Mouse (Mus musculus) CH12.LX (cell line): ENCODE measurements around the gene Adgre4.

Experiments used
- BHLHE40 ChIP-seq: IDR thresholded peaks from 2 replicates; pipeline ENCODE4 v1.6.1; 2011; ENCODE audit warnings: mild to moderate bottlenecking, low read depth, low read length, improper control_type of control experiment
- CHD1 ChIP-seq: IDR thresholded peaks from 2 replicates; pipeline ENCODE4 v1.6.1; 2012; ENCODE audit warnings: low read depth, low read length, improper control_type of control experiment, inconsistent platforms
- CTCF ChIP-seq, 2 experiments: IDR thresholded peaks in 1 of 2; conservative IDR thresholded peaks in 1 of 2; 2 replicates each; pipeline ENCODE4 v1.5.1; 2011 to 2012; ENCODE audit warnings: low read depth in 2 of 2, low read length in 2 of 2, improper control_type of control experiment in 1 of 2, inconsistent platforms in 1 of 2, mild to moderate bottlenecking in 1 of 2, moderate library complexity in 1 of 2
- EP300 ChIP-seq: IDR thresholded peaks from 2 replicates; pipeline ENCODE4 v1.6.1; 2011; ENCODE audit warnings: low read length, improper control_type of control experiment
- HCFC1 ChIP-seq: IDR thresholded peaks from 2 replicates; pipeline ENCODE4 v1.6.1; 2012; ENCODE audit warnings: low read depth, mild to moderate bottlenecking, inconsistent platforms, low read length, improper control_type of control experiment
- JUND ChIP-seq: conservative IDR thresholded peaks from 2 replicates; pipeline ENCODE4 v1.6.1; 2011; ENCODE audit warnings: low read depth, low read length, improper control_type of control experiment
- MEF2A ChIP-seq: IDR thresholded peaks from 2 replicates; pipeline ENCODE4 v1.6.1; 2014; ENCODE audit warnings: low read depth, mild to moderate bottlenecking, inconsistent platforms, low read length, improper control_type of control experiment, borderline replicate concordance
- MXI1 ChIP-seq: IDR thresholded peaks from 2 replicates; pipeline ENCODE4 v1.6.1; 2011; ENCODE audit warnings: mild to moderate bottlenecking, low read depth, low read length, improper control_type of control experiment
- MYC ChIP-seq: IDR thresholded peaks from 2 replicates; pipeline ENCODE4 v1.6.1; 2011; ENCODE audit warnings: low read depth, mild to moderate bottlenecking, improper control_type of control experiment, low read length
- POLR2A ChIP-seq: IDR thresholded peaks from 2 replicates; pipeline ENCODE4 v1.6.1; 2011; ENCODE audit warnings: low read depth, mild to moderate bottlenecking, improper control_type of control experiment, low read length
- USF1 ChIP-seq: IDR thresholded peaks from 2 replicates; pipeline ENCODE4 v1.6.1; 2014; ENCODE audit warnings: low read depth, mild to moderate bottlenecking, inconsistent platforms, low read length, improper control_type of control experiment
- ZC3H11A ChIP-seq: IDR thresholded peaks from 2 replicates; pipeline ENCODE4 v1.6.1; 2012; ENCODE audit warnings: low read depth, mild to moderate bottlenecking, inconsistent platforms, low read length, improper control_type of control experiment
- ZKSCAN1 ChIP-seq: IDR thresholded peaks from 2 replicates; pipeline ENCODE4 v1.6.1; 2012; ENCODE audit warnings: low read depth, inconsistent platforms, low read length, improper control_type of control experiment, borderline replicate concordance

GRCm38 (mm10) chr17:55877184-55877583, 127.4 kb downstream of the Adgre4 start:
- TF ChIP-seq USF1 = no peak
- no peak for TF ChIP-seq JUND
- TF ChIP-seq HCFC1 = no peak; the same call in 1 of the 2 replicates
- TF ChIP-seq CTCF (conservative IDR thresholded peaks at IDR 0.05 in 1 of 2, IDR thresholded peaks at IDR 0.05 in 1 of 2; ENCODE audit: low read depth in 2 of 2, low read length in 2 of 2) = no peak
- TF ChIP-seq MXI1 = peak; percentile 28; the same call in 1 of the 2 replicates
- 0 out of 2 replicates have a peak, but pooled peaks have one; percentile 19 for TF ChIP-seq MEF2A
- TF ChIP-seq ZC3H11A = no peak
- peak; percentile 67 for TF ChIP-seq POLR2A
- no peak for TF ChIP-seq EP300
- TF ChIP-seq MYC = no peak
- no peak for TF ChIP-seq BHLHE40
- no peak for TF ChIP-seq ZKSCAN1
- no peak for TF ChIP-seq CHD1
